Mouse (Mus musculus) frontal cortex, postnatal 36 days (tissue): Measurements from ENCODE around the gene Suox.
"Not testable (repeated sequence)": the region's sequence is repeated elsewhere in the genome, so short reads cannot be mapped to it uniquely, and the experiment has no call there.

ENCODE experiments used
- DNase-seq, 2 experiments: peaks; one replicate each; pipeline ENCODE4 v3.0.0; 2022; ENCODE audit warnings: low spot score in 2 of 2

The Suox gene

DNA sequence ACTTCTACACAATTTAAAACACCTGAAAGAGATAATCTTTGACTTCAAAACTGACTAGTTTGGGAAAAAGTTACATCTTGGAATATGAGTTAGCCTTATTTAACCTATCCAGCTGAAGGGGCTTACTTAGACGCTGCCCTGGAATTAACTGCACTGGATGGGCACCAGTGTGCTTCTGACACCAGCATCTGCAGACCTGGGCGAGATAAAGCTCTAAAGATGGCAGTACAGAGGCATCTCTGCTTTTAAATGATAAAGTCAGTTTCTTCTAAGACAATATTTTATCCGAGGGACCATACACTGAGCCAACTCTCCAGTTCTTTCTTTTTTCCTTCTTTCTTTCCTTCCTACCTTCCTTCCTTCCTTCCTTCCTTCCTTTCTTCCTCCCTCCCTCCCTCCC lies 9.1 kb downstream of the Suox start:
- no peak for DNase-seq

DNA sequence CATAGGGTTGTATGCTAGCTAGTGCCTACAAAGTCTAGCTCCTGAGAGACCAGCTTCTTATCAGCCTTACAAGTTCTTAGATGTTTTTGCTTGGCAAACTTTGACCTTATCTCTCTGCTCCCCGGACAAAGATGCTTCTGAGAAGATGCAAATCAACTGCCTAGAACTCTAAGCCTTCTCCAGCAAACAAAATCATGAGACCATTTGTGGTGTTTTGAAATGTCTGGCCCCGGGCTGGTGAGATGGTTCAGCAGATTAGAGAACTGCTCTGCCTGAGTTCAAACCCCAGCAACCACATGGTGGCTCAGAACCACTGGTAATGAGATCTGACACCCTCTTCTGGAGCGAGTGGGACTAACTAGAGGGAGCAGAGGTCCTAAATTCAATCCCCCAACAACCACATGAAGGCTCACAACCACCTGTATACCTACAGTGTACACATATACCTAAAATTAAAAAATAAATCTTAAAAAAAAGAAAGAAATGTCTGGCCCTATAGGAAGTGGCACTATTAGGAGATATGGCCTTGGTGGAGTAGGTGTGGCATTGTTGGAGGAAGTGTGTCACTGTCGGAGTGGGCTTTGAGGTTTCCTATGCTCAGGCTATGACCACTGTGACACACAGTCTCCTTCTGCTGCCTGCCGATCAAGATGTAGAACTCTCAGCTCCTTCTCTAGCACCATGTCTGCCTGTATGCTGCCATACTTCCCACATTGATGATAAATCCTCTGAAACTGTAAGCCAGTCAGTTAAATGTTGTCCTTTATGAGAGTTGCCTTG lies 10.2 kb downstream of the Suox start:
- DNase-seq: no peak

DNA sequence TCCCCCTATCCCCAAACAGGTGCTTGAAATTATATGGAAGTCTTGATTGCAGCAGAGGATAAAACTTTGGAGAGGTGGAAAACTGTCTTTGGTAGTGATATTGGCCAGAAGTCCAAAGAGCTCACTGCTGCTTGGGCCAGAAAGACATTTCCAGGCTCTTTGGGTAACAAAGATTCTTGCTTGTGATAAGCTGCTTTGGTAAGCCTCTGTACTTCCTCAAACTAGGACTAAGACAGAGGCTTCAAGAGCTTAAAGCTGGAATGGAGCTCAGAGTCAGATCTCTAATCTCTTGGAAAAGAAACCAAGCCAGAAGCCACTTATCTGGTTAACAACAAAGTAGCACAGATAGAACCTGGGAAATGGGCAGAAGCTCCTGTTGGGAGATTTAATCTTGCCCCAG lies 11.4 kb downstream of the Suox start:
- DNase-seq: no peak

DNA sequence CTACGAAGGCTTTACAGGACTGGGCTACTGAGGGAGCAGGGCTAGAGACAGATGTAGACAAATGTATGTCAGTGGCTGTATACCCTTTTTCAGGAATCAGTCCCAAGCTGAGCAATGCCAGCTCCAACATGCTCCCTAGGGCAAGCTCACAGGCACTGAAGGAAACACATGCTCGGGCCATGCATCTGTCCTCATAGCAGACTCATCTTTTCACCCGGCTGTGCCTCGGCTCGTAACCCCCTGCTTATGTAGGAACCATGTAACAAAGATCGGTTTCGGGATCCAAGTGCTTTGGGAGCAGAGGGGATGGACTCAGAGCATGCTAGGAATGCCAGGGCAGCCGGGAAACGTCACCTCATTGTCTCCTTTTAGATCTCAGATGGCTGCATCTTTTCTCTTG lies 14.4 kb downstream of the Suox start:
- DNase-seq: no peak

DNA sequence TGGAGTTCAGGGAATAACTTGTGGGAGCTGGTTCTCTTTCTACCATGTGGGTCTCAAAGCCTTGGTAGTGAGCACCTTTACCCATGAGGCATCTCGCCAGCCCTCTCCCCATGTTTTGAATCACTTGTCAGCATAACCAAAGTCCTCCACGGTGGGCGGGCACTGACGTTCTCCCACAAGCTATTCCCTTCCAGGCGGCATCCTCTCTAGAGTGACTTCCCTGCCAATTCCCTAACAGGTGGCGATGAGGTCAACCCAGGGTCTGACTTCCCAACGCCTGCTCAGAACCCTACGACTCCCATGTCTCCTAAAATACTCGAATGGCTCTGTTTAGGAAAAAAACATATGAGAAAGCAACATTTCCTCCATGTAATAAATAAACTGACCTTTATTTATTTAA lies 16.0 kb downstream of the Suox start:
- no peak for DNase-seq

DNA sequence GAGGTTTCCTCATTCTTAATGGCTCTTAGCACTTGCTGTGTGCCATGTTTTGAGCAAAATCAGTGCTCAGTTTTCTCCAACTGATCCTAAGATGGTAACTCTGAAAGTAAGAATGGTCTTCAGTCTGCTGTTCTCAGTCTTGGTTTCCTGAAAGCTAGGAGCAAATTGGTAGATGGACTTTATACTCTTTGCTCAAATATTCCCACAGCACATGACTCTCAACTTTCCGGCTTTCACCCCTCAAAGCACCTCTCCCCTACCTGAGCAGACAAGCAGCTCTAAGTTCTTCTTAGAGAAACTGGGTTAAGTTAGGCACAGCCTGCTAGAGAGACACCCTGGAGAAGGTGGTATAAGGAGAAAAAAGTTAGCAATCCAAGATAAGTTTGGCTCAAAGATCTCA lies 17.1 kb downstream of the Suox start:
- no peak for DNase-seq

DNA sequence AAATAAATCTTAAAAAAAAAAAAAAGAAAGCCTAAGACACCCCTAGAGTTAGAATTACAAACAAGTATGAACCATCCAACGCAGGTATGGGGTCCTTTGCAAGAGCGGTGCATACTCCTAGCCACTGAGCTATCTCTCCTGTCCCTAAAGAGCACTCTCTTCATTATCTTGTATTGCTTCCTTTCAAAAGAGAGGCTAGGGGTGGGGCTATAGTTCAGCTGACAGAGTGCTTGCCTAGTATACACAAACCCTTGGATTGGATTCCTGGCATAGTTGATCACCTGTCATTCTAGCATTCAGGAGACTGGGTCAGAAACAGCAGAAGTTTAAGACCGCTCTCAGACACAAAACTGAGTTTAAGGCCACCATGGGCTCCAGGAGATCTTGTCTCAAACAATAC lies 18.6 kb downstream of the Suox start:
- DNase-seq: no peak

DNA sequence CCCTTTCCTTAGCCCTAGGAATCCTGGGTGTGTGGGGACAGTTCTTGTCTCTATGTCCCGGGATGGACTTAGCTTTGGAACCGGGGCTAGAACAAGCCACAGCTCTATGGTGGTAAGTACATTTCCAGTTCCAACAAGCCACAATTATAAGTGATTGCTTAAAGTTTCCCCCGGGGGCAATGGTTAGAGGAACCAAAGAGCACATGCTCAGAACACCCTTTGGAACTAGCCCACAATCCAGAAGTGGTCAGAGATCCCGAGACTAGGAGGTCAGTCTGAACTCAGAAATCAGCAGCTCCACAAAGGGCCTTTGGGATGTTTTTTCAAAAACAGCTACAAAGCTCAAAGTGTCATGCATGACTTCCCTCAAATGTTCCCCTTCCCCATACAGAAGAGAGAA lies 20.0 kb downstream of the Suox start:
- DNase-seq: no peak

DNA sequence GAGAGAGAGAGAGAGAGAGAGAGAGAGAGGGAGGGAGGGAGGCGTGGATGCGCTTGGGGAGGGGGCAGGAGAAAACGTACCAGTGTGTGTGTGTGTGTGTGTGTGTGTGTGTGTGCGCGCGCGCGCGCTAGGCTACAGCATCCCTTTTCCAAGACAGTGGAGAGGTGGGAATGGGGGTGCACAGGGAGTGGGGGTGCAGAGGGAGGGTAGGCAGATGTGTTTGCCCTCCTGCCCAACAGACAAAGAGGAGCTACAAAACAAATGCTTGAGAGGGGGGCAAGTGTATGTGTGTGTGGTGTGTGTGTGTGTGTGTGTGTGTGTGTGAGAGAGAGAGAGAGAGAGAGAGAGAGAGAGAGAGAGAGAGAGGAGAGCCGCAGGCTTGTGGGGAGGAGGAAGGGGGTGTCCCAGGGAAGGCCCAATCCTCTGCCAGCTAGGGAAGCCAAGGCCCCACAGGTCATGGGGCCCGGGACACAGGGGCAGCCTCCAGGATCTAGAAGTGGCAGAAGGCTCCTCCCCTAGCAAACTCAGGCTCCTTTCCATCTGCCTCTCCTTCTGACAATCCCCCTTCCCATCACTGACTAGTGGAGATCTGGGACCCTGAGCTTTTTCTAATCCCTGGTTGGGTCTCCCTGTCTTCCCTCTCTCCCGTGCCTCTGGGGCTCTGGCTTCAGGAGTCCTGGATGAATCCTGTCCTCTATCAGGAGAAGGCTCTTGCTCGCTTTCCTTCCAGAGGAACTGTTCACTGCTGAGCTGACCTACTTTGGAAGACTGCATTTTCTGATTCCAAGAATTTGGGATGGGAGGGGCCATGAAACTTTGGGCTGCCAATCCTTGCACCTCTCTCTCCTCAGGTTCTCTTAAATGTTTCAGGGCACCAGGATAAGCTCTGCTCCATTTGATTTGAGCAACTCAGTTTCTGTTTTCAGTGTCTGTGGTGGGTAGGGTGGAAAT lies 27.5 kb downstream of the Suox start:
- DNase-seq: peak; percentile 28 to 29

DNA sequence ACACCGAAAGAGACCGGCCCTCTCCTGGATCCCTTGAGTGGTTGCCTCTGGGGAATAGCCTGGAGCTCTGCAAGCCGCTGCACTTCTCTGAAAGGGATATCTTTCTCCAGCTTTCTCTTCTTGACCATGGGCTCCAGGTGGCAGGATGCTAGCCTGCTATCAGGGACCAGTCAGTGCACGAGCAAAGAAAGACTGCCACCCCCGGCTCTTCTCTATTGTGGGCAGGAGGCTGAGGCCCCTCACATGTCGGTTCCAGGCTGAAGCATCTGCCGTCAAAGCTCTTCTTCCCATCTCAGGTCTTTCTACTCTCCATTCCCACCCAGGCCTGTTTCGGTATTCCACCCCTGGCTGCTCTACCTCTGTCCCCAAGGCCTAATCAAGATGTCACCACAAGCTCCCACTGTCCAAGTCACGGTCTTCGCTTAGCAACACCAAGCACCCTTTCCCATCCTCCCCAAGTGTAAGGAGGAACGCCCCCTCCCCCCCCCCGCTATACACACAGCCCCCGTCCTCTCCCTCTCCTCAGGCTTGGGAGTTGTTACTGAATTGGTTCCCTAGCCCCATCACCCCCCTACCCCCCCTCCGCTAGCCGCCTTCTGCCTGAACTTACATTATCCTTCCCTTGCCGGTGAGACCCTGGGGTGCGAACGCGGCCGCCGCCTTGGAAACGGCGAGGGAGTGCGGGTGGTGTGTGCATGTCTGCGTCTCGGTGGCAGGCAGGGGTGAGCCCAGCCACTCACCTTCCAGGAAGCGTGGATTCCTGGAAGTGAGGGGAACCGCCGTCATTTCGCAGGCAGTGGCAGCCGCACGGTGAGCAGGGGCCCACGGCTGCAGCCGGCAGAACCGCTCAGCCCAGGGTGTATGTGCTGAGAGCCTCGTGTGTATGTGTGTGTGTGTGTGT lies 28.5 kb downstream of the Suox start, which contains the start of gene Ikzf4:
TSS of gene Ikzf4 (minus strand) at position 881 of the 901 bp plus-strand sequence.
- peak; percentile 46 to 51 for DNase-seq

DNA sequence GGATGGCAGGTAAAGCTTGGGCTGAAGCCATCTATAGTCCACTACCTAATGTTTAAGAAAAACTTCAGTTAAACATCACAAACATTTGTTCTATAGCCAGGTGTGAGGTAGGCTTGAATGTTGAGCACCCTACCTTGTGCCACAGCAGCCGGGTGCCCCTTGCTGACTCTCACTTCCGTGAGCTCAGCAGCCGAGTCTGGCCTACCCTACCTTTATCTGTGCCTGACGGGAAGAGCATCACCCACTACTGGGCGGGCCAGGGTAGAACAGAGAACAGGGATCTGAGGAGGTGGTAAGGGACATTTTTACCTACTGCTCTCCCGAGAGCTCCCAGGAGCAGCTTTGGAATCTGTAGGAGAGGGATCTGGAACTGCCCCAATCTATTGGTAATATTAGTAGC lies 31.1 kb downstream of the Suox start:
- no peak for DNase-seq

DNA sequence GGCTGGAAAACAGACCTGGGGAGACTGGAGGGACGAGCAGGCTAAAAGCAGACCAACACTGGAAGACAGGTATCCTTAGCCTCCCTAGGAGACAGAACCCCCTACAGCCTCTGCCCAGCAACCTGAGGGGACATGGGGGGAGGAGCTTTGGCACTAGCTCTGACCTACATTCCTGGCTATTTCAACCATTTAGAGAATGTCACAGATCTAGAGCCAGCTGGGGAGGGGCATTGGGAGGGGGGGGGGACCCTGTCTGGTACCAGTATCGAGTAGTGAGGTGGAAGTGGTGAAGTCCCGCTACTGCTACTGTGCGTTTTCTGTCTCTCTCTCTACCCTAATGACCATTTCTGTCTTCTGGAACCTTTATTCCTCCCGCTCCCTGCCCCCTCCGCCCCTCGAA lies 32.0 kb downstream of the Suox start:
- no peak for DNase-seq

DNA sequence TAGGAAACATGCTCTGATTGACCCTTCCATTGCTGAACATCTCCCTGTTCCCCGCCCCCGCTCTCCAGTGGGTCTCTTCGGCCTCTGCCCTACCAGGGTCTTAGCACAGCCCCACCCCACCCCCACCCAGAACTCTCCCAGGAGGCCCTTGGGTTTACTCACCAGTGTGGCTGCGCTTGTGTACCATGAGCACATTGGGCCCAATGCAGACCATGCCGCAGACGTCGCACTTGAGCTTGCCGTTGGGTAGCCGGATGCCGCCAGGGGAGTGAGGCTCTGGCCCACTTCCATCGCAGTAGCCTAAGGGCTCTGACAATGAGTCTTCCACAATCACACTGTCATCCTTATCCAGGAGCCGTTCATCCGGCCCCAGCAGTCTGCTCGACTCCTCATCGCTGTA lies 33.0 kb downstream of the Suox start:
- DNase-seq: no peak

DNA sequence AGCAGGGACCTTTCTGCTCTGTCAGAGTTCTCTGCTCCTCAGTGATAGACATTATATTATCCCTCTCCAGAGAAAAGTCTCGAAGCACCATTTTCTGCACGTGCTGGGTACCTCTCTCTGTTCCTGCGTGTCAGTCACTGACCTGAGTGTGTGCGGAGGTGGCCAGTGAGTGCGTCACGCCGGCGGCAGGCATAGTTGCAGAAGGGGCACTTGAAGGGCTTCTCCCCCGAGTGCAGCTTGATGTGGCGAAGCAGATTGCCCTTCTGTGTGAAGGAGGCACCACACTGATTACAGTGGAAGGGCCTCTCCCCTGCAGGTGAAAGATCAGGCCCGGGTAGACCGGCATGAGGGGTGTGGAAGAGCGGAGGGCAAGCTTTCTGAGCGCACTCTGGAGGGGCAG lies 33.9 kb downstream of the Suox start:
- DNase-seq: no peak

DNA sequence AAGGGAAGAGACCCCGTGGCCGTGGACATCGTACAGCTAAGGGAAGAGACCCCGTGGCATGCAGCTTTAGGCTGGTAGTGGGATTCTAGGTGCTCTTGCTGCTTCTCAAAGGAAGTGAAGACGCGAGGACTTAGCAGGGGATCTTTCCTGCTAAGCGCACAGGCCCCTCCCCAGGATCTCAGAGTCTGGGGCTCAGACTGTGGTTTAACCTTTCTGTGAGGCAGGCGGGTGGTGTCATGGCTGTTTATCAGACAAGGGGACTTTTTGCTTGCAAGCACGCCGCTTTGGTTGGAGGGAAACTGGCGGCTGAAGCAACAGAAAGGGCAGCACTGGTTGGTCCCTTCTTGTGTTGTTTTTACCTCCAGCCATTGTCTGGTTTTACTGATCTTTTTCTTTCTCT lies 36.9 kb downstream of the Suox start:
- DNase-seq: no peak

DNA sequence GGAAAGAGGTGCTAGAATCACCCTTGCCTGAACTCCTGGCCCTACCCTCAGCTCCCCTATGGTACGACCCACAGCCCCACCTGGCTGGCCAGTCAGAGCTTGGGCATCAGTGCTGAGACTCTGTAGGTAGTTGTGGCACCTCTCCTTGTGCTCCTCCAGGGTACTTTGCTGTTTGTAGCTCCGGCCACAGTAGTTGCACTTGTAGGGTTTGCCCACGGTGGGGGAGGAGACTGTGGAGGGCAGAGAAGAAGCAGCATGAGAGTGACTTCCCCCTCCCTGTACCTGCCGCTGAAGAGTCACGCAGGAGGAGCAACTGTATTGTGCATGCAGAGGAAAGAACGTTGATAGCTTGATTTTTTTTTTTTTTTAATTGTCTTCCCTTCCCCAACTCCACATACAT lies 37.3 kb downstream of the Suox start:
- DNase-seq: no peak

DNA sequence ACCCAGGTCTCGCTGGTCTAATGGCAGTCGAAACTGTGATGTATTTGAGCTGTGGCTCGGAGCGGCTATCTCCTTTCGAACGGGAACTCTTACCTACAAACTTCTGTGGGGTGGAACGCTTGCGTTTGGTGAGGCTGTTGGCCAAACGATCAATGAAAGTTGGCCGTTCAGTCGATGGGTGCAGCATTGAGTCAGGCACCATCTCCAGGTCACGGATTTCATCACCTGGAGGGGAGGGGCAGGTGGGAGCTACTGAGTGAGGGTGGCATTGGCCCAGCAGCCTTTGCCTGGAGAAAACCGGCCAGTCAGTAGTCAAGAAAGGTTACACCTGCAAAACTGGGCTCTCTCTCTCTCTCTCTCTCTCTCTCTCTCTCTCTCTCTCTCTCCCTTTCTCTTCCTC lies 38.2 kb downstream of the Suox start:
- no peak for DNase-seq

DNA sequence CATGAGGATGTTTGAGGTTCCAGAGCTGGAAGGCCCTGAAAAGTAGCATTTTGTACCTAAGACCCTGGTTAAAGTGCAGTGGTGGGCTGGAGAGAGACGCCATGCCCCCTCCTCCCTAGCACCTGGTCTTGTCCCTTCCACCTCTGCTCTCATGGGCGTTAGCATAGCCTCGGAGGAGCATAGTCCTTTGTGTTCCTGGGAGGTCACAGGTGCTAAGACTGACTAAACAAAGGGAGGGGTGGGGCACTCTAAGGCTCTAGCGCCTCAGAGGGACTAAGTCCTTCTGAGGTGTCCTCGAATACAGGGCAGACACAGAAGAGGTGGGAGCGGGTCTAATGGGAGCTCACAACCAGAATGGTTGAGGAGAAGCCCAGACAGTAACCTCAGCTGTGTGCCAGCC lies 42.3 kb downstream of the Suox start:
- DNase-seq: no peak

DNA sequence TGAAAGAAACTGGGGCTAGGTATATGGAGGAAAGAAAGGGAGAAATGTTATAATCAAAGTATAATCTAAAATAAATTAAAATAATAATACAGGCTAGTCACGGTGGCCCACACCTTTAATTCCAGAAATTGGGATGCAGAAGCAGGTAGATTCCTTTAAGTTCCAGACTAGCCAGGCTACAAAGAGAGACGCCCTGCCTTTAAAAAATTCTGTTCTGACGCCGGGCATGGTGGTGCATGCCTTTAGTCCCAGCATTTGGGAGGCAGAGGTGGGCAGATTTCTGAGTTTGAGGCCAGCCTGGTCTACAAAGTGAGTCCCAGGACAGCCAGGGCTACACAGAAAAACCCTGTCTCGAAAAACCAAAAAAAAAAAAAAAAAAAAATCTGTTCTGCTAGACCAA lies 43.6 kb downstream of the Suox start:
- DNase-seq: not testable (repeated sequence)

DNA sequence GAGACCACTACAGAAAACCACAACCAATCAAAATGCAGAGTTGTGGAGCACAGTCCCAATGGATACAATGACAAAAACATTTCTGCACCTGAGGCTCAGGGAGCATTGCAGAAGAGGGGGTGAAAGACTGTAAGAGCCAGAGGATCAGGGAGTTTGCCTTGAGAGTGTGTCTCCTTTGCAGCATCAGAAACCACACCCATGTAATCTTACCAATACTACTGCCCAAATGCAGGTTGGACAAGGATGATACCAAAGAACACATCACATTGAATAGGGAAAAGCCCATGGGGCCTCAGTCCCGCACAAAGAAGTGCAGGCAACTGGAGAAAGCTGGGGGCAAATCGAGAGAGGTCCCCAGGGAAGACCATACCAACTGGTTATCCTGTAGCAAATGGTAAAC lies 44.1 kb downstream of the Suox start:
- no peak for DNase-seq

DNA sequence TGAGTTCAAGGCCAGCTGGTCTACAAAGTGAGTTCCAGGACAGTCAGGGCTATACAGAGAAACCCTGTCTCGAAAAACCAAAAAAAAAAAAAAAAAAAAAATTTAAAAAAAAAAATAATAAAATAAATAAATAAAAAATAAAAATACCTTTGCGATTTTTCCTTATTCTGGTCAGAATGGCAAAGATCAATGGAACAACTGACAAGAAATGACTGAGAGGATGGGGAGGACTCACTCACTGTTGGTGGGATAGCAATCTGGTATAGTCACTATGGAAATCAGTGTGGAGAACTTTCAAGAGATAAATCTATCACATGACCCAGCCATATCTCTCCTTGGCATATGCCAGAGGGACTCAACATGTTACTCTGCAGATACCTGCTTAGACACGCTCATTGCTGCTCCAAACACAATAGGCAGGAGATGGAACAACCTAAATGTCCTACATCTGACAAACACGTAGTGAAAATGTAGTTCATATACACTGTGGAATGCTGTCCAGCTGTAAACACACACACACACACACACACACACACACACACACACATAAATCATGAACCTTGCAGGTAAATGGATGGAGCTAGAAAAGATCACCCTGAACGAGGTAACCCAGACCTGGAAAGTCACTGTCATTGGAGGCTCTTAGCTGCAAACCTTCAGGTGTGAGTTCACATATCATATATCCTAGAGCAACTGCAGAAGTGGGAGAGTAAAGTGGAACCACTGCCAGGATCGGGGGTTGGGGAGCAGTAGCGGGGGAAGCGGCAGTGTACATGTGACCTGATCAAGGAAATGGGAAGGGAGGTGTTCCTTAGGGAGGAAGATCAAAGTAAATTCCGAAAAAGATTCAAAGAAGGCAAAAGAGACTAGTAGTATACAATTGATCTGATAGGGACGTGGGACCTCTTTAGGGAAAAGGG lies 46.2 kb downstream of the Suox start:
- no peak for DNase-seq
